Mouse (Mus musculus): ENCODE data around the gene Dohh. TPM values are rescaled to one million over a fixed set of nuclear protein-coding genes. Genes with fewer than 3 reads are reported as not detected.

Dohh gene
- polyA plus RNA-seq, 1 experiment from 2014 or later: 90.4 TPM

GRCm38 (mm10) chr10:81410981-81411380 lies 26.8 kb downstream of the Dohh start:
- peaks cover 42% of the 10 kb centered on the region for H3K4me1 ChIP-seq

GRCm38 (mm10) chr10:81411471-81412400 lies 27.5 kb downstream of the Dohh start:
- Histone ChIP-seq H3K4me1 (peaks cover 46% of the 10 kb centered on the region), H3K27ac (peak overlapping the region; percentile 65), H3K9ac (no peak overlapping the region), H3K27me3 (replicated peaks) (peaks cover 13% of the 10 kb centered on the region; the same call in 1 of the 2 replicates), H3K9me3 (no peaks in the 10 kb centered on the region), H3K36me3 (replicated peaks) (no peaks in the 10 kb centered on the region; the same call in 1 of the 2 replicates), H3K4me2 (no peak overlapping the region), H3K4me3 (no peak overlapping the region)
- no peak for ATAC-seq (replicated peaks)
- 60% methylated on average over 18 of the region's 18 CpGs for WGBS

More at GRCm38 (mm10) chr10:81410981-81411380, 26.8 kb downstream of the Dohh start:
- no peak overlapping the region for H3K27ac ChIP-seq
- H3K4me3 ChIP-seq: no peak overlapping the region
- H3K27me3 ChIP-seq (replicated peaks): peaks cover 15% of the 10 kb centered on the region
- 71% methylated on average over 9 of the region's 9 CpGs for WGBS
- H3K36me3 ChIP-seq (replicated peaks): peaks cover under 1% of the 10 kb centered on the region; the same call in 1 of the 2 replicates
- H3K9ac ChIP-seq: no peak overlapping the region
- no peaks in the 10 kb centered on the region for H3K9me3 ChIP-seq
- no peak overlapping the region for H3K4me2 ChIP-seq
- ATAC-seq (replicated peaks): no peak

GRCm38 (mm10) chr10:81412586-81413309 lies 28.5 kb downstream of the Dohh start:
- Histone ChIP-seq H3K9me3 (no peaks in the 10 kb centered on the region), H3K27me3 (replicated peaks) (peaks cover 12% of the 10 kb centered on the region; the same call in 1 of the 2 replicates), H3K27ac (peak overlapping the region; percentile 65; the same call in 1 of the 2 replicates), H3K9ac (no peak overlapping the region), H3K4me1 (peaks cover 46% of the 10 kb centered on the region), H3K4me3 (no peak overlapping the region), H3K4me2 (no peak overlapping the region), H3K36me3 (replicated peaks) (no peaks in the 10 kb centered on the region; the same call in 1 of the 2 replicates)
- ATAC-seq (replicated peaks): no peak
- 77% methylated on average over 16 of the region's 16 CpGs for WGBS

GRCm38 (mm10) chr10:81413310-81414261 lies 29.4 kb downstream of the Dohh start:
- Histone ChIP-seq H3K4me3 (no peak overlapping the region), H3K9ac (no peak overlapping the region), H3K9me3 (no peaks in the 10 kb centered on the region), H3K4me2 (peak overlapping the region; percentile 10; the same call in 1 of the 2 replicates), H3K27me3 (replicated peaks) (0 out of 2 replicates have a peak, but pooled peaks cover 4% of the 10 kb centered on the region), H3K27ac (no peak overlapping the region), H3K4me1 (peaks cover 48% of the 10 kb centered on the region), H3K36me3 (replicated peaks) (no peaks in the 10 kb centered on the region)
- WGBS: 25% methylated on average over 26 of the region's 26 CpGs
- ATAC-seq (replicated peaks): no peak

GRCm38 (mm10) chr10:81414682-81415081 lies 30.5 kb downstream of the Dohh start:
- no peak for ATAC-seq (replicated peaks)
- Histone ChIP-seq H3K9ac (no peak overlapping the region), H3K36me3 (replicated peaks) (no peaks in the 10 kb centered on the region), H3K27me3 (replicated peaks) (no peaks in the 10 kb centered on the region), H3K9me3 (no peaks in the 10 kb centered on the region), H3K4me1 (peaks cover 47% of the 10 kb centered on the region), H3K4me3 (no peak overlapping the region), H3K27ac (no peak overlapping the region), H3K4me2 (no peak overlapping the region)

GRCm38 (mm10) chr10:81415146-81415545 lies 30.9 kb downstream of the Dohh start:
- Histone ChIP-seq H3K27ac (no peak overlapping the region), H3K4me1 (peaks cover 47% of the 10 kb centered on the region)
- WGBS: 81% methylated on average over 5 of the region's 5 CpGs

GRCm38 (mm10) chr10:81415549-81416310 lies 31.5 kb downstream of the Dohh start:
- H3K4me3 ChIP-seq: no peak overlapping the region
- peaks cover 47% of the 10 kb centered on the region for H3K4me1 ChIP-seq
- WGBS: 69% methylated on average over 17 of the region's 17 CpGs
- H3K36me3 ChIP-seq (replicated peaks): no peaks in the 10 kb centered on the region
- H3K9me3 ChIP-seq: no peaks in the 10 kb centered on the region
- no peak overlapping the region for H3K27ac ChIP-seq
- no peaks in the 10 kb centered on the region for H3K27me3 ChIP-seq (replicated peaks)
- no peak for ATAC-seq (replicated peaks)
- no peak overlapping the region for H3K9ac ChIP-seq
- no peak overlapping the region for H3K4me2 ChIP-seq

More at GRCm38 (mm10) chr10:81415146-81415545, 30.9 kb downstream of the Dohh start:
- no peak overlapping the region for H3K9ac ChIP-seq
- ATAC-seq (replicated peaks): no peak
- no peaks in the 10 kb centered on the region for H3K9me3 ChIP-seq
- H3K4me3 ChIP-seq: no peak overlapping the region
- no peak overlapping the region for H3K4me2 ChIP-seq
- no peaks in the 10 kb centered on the region for H3K36me3 ChIP-seq (replicated peaks)
- H3K27me3 ChIP-seq (replicated peaks): no peaks in the 10 kb centered on the region

- Histone ChIP-seq H3K4me1 (peaks cover 44% of the 10 kb centered on the region), H3K27ac (peak overlapping the region; percentile 59), H3K9me3 (no peaks in the 10 kb centered on the region), H3K9ac (no peak overlapping the region; the same call in 1 of the 2 replicates), H3K4me3 (peak overlapping the region; percentile 12; the same call in 1 of the 2 replicates), H3K27me3 (replicated peaks) (no peaks in the 10 kb centered on the region), H3K36me3 (replicated peaks) (no peaks in the 10 kb centered on the region), H3K4me2 (peak overlapping the region; percentile 40)
- 5% methylated on average over 25 of the region's 26 CpGs for WGBS
- peak; percentile 51 for ATAC-seq (replicated peaks)
Measured at GRCm38 (mm10) chr10:81416581-81417226, 32.5 kb downstream of the Dohh start.

GRCm38 (mm10) chr10:81417227-81418215 lies 33.3 kb downstream of the Dohh start:
- H3K4me3 ChIP-seq: peak overlapping the region; percentile 12; the same call in 1 of the 2 replicates
- no peaks in the 10 kb centered on the region for H3K27me3 ChIP-seq (replicated peaks)
- H3K36me3 ChIP-seq (replicated peaks): no peaks in the 10 kb centered on the region
- H3K4me2 ChIP-seq: peak overlapping the region; percentile 40
- H3K27ac ChIP-seq: peak overlapping the region; percentile 59
- no peaks in the 10 kb centered on the region for H3K9me3 ChIP-seq
- WGBS: 49% methylated on average over 12 of the region's 12 CpGs
- no peak; the same call in 1 of the 2 replicates for ATAC-seq (replicated peaks)
- H3K4me1 ChIP-seq: peaks cover 35% of the 10 kb centered on the region
- no peak overlapping the region for H3K9ac ChIP-seq
